Mouse (Mus musculus) left cerebral cortex, adult 2 months (tissue): Measurements from ENCODE around the gene Peg3. TPM values are rescaled to one million over a fixed set of nuclear protein-coding genes. Genes with fewer than 3 reads are reported as not detected.

Source experiments
- DNase-seq, 2 experiments: peaks; one replicate each; pipeline ENCODE4 v3.0.0; 2021 to 2022; ENCODE audit warnings: low spot score in 2 of 2, mixed read lengths in 1 of 2; ENCODE audit errors: extremely low spot score in 1 of 2
- H3K27ac ChIP-seq: fragments of 200-600 bp; 2 replicates; pipeline ENCODE4 v1.8.1; 2022
- H3K4me3 ChIP-seq: fragments of 200-600 bp; 2 replicates; pipeline ENCODE4 v1.8.1; 2022
- CTCF ChIP-seq: fragments of 200-600 bp; IDR thresholded peaks from 2 replicates; pipeline ENCODE4 v1.8.1; 2022; ENCODE audit warnings: antibody characterized with exemption, mild to moderate bottlenecking, moderate library complexity
- intact Hi-C: fragments of 180-260 bp; cut with DNase I; formaldehyde crosslinking; loops from one replicate; pipeline ENCODE4 v1.15.1; 2025
- total RNA-seq, 2 experiments: library from RNA; stranded (reverse); gene quantifications; 2 replicates each; pipeline ENCODE4 v1.2.3; 2021

Peg3 gene
- total RNA-seq, 2 experiments from 2014 or later: 217 to 241 TPM

DNA sequence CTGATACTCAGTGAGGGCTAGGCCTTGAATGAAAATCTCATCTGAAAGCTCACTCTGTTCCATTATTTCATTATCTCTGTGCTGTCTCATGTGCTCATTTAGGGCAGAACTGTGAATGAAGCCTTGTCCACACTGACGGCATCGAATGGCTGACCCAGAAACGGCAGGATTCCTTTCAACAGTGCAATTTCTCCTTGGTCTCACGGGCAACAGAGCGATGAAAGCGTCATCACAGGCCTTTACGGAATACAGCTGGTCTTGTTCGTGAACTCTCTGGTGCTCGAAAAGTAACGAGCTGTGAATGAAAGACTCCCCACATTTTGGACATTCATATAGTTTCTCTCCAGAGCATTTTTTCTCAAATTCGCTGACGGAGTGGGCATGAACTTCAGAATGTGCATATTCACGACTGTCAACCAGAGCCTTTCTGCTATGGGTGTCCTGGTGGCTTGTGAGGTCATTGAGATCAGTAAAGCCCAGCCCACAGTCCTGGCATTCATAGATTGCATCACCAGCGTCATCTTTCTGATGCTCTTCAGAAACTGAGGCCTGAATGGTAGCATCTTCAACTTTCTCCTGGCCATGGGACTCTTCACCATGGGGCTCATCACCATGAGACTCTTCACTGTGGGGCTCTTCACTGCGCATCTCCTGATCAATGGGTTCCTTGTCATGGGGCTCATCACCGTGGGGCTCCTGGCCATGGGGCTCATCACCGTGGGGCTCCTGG lies 21.6 kb downstream of the Peg3 start:
- TF ChIP-seq CTCF: no peak
- no peak overlapping the region for H3K27ac ChIP-seq
- DNase-seq: no peak
- no peak overlapping the region for H3K4me3 ChIP-seq
- intact Hi-C loops: no loop called here

DNA sequence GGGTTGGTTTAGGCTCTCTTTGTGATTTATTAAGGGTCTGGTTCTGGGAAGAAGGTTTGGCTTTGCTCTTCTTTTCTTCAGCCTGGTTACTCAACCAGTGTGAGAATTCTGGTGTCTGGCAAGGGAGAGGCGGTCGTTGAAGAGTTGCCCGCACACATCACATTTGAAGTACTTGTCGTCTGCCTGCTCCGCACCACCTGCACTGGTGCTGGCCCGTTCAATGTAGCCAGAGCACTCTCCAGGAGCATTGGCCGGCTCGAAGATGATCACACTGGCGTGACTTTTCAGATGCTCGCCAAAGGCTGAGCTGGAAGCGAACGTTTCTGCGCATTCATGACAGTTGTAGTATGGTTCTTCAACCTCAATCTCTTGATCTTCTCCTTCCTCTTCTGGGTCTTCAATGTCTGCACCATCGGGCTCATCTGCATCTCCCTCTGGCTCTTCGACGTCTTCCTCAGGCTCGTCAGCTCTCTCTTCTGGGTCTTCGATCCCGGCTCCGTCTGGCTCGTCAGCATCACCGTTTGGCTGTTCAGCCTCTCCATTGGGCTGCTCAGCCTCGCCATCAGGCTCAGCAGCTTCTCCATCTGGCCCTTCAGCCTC lies 22.7 kb downstream of the Peg3 start:
- no peak for DNase-seq
- H3K4me3 ChIP-seq: no peak overlapping the region
- intact Hi-C loops: no loop called here
- no peak for TF ChIP-seq CTCF
- no peak overlapping the region for H3K27ac ChIP-seq

DNA sequence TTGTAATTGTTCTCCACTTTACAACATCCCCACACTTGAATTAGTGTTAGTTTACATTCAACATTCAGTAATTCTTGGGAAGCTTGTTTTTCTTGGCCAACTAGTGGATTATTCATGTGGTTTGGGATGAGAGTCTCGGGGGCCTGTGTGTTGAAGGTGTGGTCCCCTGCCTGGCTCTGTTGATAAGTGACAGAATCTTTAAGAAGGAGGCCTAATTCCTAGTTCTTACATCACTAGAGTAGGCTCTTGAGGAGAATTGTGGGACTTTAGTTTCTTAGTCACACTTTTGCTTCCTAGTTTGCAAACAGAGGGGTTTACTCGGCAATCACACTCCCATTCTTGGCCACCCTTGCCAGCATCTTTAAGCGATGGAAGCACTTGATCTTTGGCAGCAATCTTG lies 31.0 kb downstream of the Peg3 start:
- Histone ChIP-seq H3K27ac (no peak overlapping the region), H3K4me3 (no peak overlapping the region)
- TF ChIP-seq CTCF: no peak
- intact Hi-C loops: loop anchor here (5.0 kb wide), 1 partner anchor 112 kb away; no protein-coding TSS in a partner anchor
- no peak for DNase-seq

DNA sequence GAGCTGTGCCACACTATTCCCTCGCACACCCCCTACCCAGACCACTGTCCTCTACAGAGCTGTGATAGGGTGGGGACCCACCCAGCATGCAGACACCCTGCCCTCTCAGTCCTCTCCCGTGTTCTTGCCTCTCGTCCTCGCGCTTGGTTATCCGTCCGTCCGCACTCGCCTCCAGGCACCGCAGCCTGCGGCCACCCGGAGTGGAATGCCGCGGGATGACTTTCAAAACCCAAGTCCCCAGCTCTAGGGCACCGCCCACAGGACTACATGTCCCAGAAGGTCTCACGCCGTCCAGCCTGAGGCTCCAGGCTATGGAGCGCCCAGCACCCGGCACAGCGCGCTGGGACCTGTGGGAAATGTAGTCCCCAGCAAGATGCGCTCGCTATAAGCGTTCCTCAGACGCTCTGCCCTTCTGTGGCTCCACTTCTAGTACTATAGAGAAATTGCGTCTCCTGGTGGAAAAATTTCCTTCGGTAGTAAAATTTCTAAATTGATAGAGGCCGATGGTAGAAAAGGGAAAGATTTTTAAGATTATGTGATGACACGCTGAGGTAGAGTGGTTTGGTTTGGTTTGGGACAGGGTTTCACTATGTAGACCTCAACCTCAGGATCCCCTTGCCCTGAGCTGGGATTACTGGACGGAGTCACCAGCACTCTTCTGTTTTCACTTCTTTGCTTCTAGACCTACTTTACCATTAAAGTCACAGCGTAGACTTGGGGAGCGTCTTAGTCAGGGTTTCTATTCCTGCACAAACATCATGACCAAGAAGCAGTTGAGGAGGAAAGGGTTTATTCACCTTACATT lies 33.8 kb downstream of the Peg3 start, which contains the start of gene Zim1:
Gene Zim1, minus strand, starts transcription at position 210 of the 805 bp plus-strand sequence.
- peak; percentile 87 to 91 for DNase-seq
- Histone ChIP-seq H3K4me3 (peak within 1 kb of the TSS; percentile 56), H3K27ac (no peak within 1 kb of the TSS)
- peak; percentile 51 for TF ChIP-seq CTCF
- intact Hi-C loops: loop anchor here (1.0 to 5.0 kb wide), 3 partner anchors 109 to 336 kb away; no protein-coding TSS in a partner anchor

DNA sequence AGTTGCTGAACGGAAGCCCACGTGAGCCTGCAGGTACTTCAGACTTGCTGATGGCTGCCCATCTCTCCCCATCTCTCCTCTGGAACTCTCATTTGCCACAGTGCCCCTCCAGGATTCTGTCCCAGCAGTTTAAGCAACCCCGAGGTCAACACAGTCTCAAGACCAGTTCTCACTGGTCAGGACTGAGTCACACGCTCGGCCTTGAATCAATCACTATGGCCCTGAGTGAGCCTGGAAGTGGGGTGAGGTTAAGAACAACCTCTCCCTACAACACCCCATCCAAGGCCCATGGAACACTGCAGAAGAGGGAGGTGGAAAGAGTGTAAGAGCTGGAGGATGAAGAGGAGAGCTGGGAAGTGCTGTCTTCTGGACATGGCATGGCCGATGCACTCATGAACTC lies 44.7 kb downstream of the Peg3 start:
- H3K27ac ChIP-seq: no peak overlapping the region
- H3K4me3 ChIP-seq: no peak overlapping the region
- intact Hi-C loops: no loop called here
- no peak for TF ChIP-seq CTCF
- no peak for DNase-seq

DNA sequence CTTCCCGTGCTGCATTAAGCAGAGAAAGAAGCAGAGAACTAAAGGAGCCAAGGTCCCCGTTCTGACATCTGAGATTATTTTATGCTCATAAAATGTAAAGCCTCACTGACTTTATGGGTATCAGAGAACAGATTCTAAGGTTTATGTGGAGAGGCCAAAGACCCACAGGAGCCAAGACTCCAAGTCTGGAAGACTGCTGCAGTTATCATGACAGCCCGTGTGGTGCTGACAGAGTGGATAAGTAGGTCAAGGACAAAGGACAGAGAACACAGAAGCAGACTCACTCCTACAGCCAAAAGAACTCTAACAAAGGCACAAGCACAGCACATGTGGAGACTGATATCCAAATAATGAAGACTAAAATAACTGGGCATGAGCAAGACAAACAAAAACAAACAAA lies 63.5 kb downstream of the Peg3 start:
- Histone ChIP-seq H3K4me3 (no peak overlapping the region), H3K27ac (no peak overlapping the region)
- no peak for DNase-seq
- no peak for TF ChIP-seq CTCF
- intact Hi-C loops: loop anchor here (10.0 kb wide), 1 partner anchor 608 kb away; the partner anchor contains the start of gene Gm45844

DNA sequence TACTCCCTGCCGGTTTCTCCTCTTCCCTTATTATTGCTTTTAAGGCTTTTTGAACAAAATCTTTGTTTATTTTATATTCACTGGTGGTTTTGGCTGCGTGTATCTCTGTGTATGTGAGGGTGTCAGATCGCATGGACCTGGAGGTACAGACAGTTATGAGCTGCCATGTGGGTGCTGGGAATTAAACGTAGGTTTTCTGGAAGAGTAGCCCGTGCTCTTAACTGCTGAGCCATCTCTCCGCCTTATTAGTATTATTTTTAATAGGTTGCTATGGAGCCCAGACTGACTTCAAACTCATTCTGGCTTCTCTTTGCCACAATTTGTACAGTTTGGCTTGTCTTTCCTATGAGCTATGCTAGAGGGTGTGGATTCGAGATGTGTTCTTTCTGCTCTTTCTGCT lies 66.8 kb downstream of the Peg3 start:
- intact Hi-C loops: loop anchor here (10.0 kb wide), 1 partner anchor 611 kb away; the partner anchor contains the start of gene Gm45844

DNA sequence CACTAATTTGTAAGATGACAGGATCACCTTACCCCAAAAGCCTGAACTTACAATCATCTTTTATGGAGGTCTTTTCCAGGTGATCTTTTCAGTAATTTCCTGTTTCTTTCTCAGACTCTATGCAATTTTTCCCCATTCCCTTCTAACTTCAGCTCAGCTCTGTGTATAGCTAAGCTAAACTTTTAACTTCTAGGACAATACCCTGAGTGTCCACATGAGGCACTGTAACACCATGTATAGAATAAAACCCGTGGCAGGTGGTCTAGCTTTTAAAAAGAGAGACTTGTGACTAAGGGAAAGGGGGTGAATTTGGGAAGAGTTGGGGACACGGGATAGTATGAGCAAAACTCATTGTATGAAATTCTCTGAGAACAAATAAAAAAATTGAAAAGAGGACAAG lies 70.6 kb downstream of the Peg3 start:
- Histone ChIP-seq H3K27ac (no peak overlapping the region), H3K4me3 (no peak overlapping the region)
- peak in 1 of 2 experiments; percentile 26 for DNase-seq
- peak; percentile 80 for TF ChIP-seq CTCF
- intact Hi-C loops: loop anchor here (2.0 to 10.0 kb wide), 2 partner anchors 259 to 615 kb away; partner anchors contain the start of gene Gm45844

More for the DNA sequence above, 66.8 kb downstream of the Peg3 start:
- no peak for DNase-seq
- no peak overlapping the region for H3K4me3 ChIP-seq
- no peak overlapping the region for H3K27ac ChIP-seq
- no peak for TF ChIP-seq CTCF

DNA sequence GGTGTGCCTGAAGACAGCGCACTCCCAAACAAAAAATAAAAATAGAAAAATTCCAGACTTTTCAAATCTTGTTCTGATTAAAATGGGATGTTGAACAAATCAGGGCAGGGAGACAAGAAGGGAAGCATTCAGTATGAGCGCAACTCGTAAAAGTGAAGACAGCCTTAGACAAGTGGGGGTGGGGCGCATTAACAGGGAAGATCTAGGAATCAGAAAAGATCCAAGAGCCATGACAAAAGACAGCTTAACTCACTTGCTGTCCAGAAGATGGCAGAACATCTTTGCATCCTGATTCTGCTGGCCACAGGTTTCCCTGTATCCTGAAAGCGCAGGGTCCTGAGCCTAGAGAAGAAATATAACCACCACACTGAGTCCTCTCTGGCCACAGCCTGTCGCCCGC lies 71.6 kb downstream of the Peg3 start:
- intact Hi-C loops: loop anchor here (2.0 kb wide), 1 partner anchor 260 kb away; no protein-coding TSS in a partner anchor
- Histone ChIP-seq H3K27ac (no peak overlapping the region), H3K4me3 (no peak overlapping the region)
- TF ChIP-seq CTCF: no peak
- no peak for DNase-seq

Other genes with a start within 250 kb of the Peg3 start
- not detected for gene Olfr5, start 243.5 kb downstream of the Peg3 start, total RNA-seq
- gene Olfr1347, start 230.7 kb downstream of the Peg3 start, total RNA-seq: not detected
- gene Olfr1348, start 221.7 kb downstream of the Peg3 start, total RNA-seq: not detected
- not detected for gene Olfr1349, start 207.5 kb downstream of the Peg3 start, total RNA-seq
- not detected for gene Olfr1350, start 165.6 kb downstream of the Peg3 start, total RNA-seq
- gene Zim1, start 34.0 kb downstream of the Peg3 start, total RNA-seq: 1 to 10 TPM; 4.5 to 7.8 TPM
- 10 to 100 TPM; 38.7 to 47.2 TPM for gene Usp29, start 147 bp upstream of the Peg3 start, total RNA-seq